Mouse (Mus musculus) layer of hippocampus, adult 18-20 months (tissue): ENCODE results near the gene Fgf3. TPM values are rescaled to one million over a fixed set of nuclear protein-coding genes. Genes with fewer than 3 reads are reported as not detected.

ENCODE experiments used
- DNase-seq, 2 experiments: peaks; one replicate each; pipeline ENCODE4 v3.0.0; 2022; ENCODE audit warnings: low spot score in 2 of 2
- long read RNA-seq: library from polyadenylated mRNA; stranded (forward); transcript quantifications from one replicate; pipeline ENCODE4 v2.0.0, GENCODE M21; 2021
- total RNA-seq, 2 experiments: library from RNA; stranded (reverse); gene quantifications; 2 replicates each; pipeline ENCODE4 v1.2.3; 2021

Gene Fgf3
- total RNA-seq, result not detected
- long read RNA-seq, result 0 reads

GRCm38 (mm10) chr7:144837891-144838488, at the start of gene Fgf3:
Fgf3 (plus strand) TSS chr7:144838083.
- DNase-seq, result no peak

- DNase-seq, result no peak
Observed at GRCm38 (mm10) chr7:144788631-144789030, 49.3 kb upstream of the Fgf3 start.

GRCm38 (mm10) chr7:144789601-144790556, 48.0 kb upstream of the Fgf3 start:
- DNase-seq, result peak in 1 of 2 experiments; percentile 23

GRCm38 (mm10) chr7:144791426-144791825, 46.5 kb upstream of the Fgf3 start:
- DNase-seq, result no peak

- DNase-seq, result no peak
Observed at GRCm38 (mm10) chr7:144793296-144793695, 44.6 kb upstream of the Fgf3 start.

- no peak for DNase-seq
Observed at GRCm38 (mm10) chr7:144795976-144796474, 41.9 kb upstream of the Fgf3 start.

- no peak for DNase-seq
Observed at GRCm38 (mm10) chr7:144796986-144797735, 40.7 kb upstream of the Fgf3 start.

GRCm38 (mm10) chr7:144798471-144798870, 39.4 kb upstream of the Fgf3 start:
- peak; percentile 9 to 45 for DNase-seq

- DNase-seq, result no peak
Observed at GRCm38 (mm10) chr7:144807036-144807435, 30.8 kb upstream of the Fgf3 start.

GRCm38 (mm10) chr7:144807976-144808577, 29.8 kb upstream of the Fgf3 start:
- no peak for DNase-seq

GRCm38 (mm10) chr7:144811521-144811920, 26.4 kb upstream of the Fgf3 start:
- DNase-seq, result no peak

GRCm38 (mm10) chr7:144821901-144822300, 16.0 kb upstream of the Fgf3 start:
- DNase-seq, result no peak

GRCm38 (mm10) chr7:144823988-144824387, 13.9 kb upstream of the Fgf3 start:
- DNase-seq, result no peak

- no peak for DNase-seq
Observed at GRCm38 (mm10) chr7:144828369-144828768, 9.5 kb upstream of the Fgf3 start.

GRCm38 (mm10) chr7:144838522-144839503, 930 bp downstream of the Fgf3 start:
- DNase-seq, result no peak

GRCm38 (mm10) chr7:144846158-144846557, 8.3 kb downstream of the Fgf3 start:
- peak in 1 of 2 experiments; percentile 16 for DNase-seq

GRCm38 (mm10) chr7:144847067-144847466, 9.2 kb downstream of the Fgf3 start, which contains the start of gene Fgf4:
Fgf4 (plus strand) TSS chr7:144847367.
- no peak for DNase-seq

GRCm38 (mm10) chr7:144851321-144851720, 13.4 kb downstream of the Fgf3 start:
- DNase-seq, result no peak

GRCm38 (mm10) chr7:144854966-144855365, 17.1 kb downstream of the Fgf3 start:
- DNase-seq, result no peak

- DNase-seq, result no peak
Observed at GRCm38 (mm10) chr7:144857158-144857557, 19.3 kb downstream of the Fgf3 start.
